Mouse (Mus musculus) embryonic fibroblast, embryonic 13.5 days (primary cell): ENCODE results near the gene Pard3.

ENCODE experiments used
- CTCF ChIP-seq: IDR thresholded peaks from 2 replicates; pipeline ENCODE4 v1.5.1; 2011; ENCODE audit warnings: mild to moderate bottlenecking, control low read depth, low read length, moderate library complexity, borderline replicate concordance; ENCODE audit not compliant: insufficient read depth
- POLR2A ChIP-seq: IDR thresholded peaks from 2 replicates; pipeline ENCODE4 v1.6.1; 2011; ENCODE audit warnings: low read depth, mild to moderate bottlenecking, control low read depth, low read length, moderate library complexity

DNA sequence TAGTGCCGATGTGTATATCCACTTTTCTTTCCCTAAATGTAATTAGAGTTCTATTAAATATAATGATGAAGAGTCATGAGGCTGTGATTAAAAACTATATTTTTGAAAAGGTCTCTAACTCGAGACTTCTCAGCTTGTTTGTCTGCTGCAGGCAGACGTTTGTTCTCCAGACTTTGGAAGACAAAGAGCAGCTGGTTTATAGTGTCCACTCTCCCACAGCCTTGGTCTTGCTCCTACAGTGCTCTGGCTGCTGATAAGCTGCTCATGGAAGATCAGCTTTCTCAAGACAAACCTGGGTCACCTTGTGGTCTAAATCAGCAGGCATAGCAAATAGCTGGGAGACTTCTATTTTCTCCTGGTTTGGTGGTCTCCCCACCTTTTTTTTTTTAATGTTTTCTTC is 198.7 kb downstream of the Pard3 start:
- TF ChIP-seq CTCF (no peak), POLR2A (no peak)
